Mouse (Mus musculus) kidney, postnatal 0 days (tissue): ENCODE measurements around the gene Fermt2. TPM values are rescaled to one million over a fixed set of nuclear protein-coding genes. Genes with fewer than 3 reads are reported as not detected.

Experiments
- ATAC-seq: fragments of 200-750 bp; cut with Nextera tagmentation; replicated peaks from 2 replicates; pipeline ENCODE4 v1.8.0; 2017; ENCODE audit warnings: low read depth, moderate number of reproducible peaks, moderate TSS enrichment, moderate library complexity; ENCODE audit not compliant: low FRiP score
- DNase-seq: peaks from one replicate; pipeline ENCODE4 v3.0.0-alpha.2; 2016; ENCODE audit warnings: low spot score
- H3K27ac ChIP-seq: fragments of 300-500 bp; sonication (generic); 2 replicates; pipeline ENCODE4 v1.5.1; 2014; ENCODE audit warnings: mild to moderate bottlenecking
- H3K27me3 ChIP-seq: fragments of 300-500 bp; sonication (generic); 2 replicates; pipeline ENCODE4 v1.6.1; 2014; ENCODE audit warnings: low read length, mixed read lengths; ENCODE audit not compliant: insufficient read depth
- H3K36me3 ChIP-seq: fragments of 300-500 bp; sonication (generic); 2 replicates; pipeline ENCODE4 v1.6.1; 2014; ENCODE audit warnings: low read length, mixed read lengths; ENCODE audit not compliant: insufficient read depth
- H3K4me1 ChIP-seq: fragments of 300-500 bp; sonication (generic); replicated peaks from 2 replicates; pipeline ENCODE4 v1.6.1; 2014; ENCODE audit warnings: antibody characterized with exemption, low read length, mixed read lengths; ENCODE audit not compliant: insufficient read depth
- H3K4me2 ChIP-seq: fragments of 300-500 bp; sonication (generic); 2 replicates; pipeline ENCODE4 v1.6.1; 2014; ENCODE audit warnings: mild to moderate bottlenecking, low read length, moderate library complexity, mixed read lengths
- H3K4me3 ChIP-seq: fragments of 300-500 bp; sonication (generic); replicated peaks from 2 replicates; pipeline ENCODE4 v1.5.1; 2014; ENCODE audit warnings: low read depth, low read length
- H3K9ac ChIP-seq: fragments of 300-500 bp; sonication (generic); 2 replicates; pipeline ENCODE4 v1.6.1; 2014; ENCODE audit warnings: low read depth, low read length
- H3K9me3 ChIP-seq: fragments of 300-500 bp; sonication (generic); replicated peaks from 2 replicates; pipeline ENCODE4 v1.6.1; 2016; ENCODE audit warnings: low read length, inconsistent platforms, mixed read lengths
- CTCF ChIP-seq: IDR thresholded peaks from 2 replicates; pipeline ENCODE4 v1.5.1; 2016; ENCODE audit warnings: antibody characterized with exemption, low read depth, mild to moderate bottlenecking, moderate library complexity
- WGBS: fragments of 180-500 bp; shearing (Covaris S2); extraction: QIAGEN DNeasy Blood & Tissue Kit; methylation state at CpG from one replicate; pipeline ENCODE4 v1.1.7; 2014; 5-methylcytosine and 5-hydroxymethylcytosine counted together
- polyA plus RNA-seq: library from polyadenylated mRNA; unstranded; fragments of >200 nt; fragmentation: Nextera tagmentation; extraction: Ambion mirVana; gene quantifications from 2 replicates; pipeline ENCODE4 v1.2.1, GENCODE M21; 2015

Fermt2 gene
- polyA plus RNA-seq, 1 experiment from 2014 or later = 226 TPM

GRCm38 (mm10) chr14:45456502-45456846 lies 73.4 kb downstream of the Fermt2 start:
- Histone ChIP-seq H3K9ac (no peak overlapping the region), H3K4me3 (no peak overlapping the region), H3K27ac (peak overlapping the region; percentile 58; the same call in 1 of the 2 replicates), H3K4me2 (no peak overlapping the region), H3K9me3 (no peaks in the 10 kb centered on the region), H3K4me1 (peaks cover 29% of the 10 kb centered on the region), H3K36me3 (peaks cover 27% of the 10 kb centered on the region), H3K27me3 (no peaks in the 10 kb centered on the region)
- no peak for TF ChIP-seq CTCF
- WGBS = 11% methylated on average over 1 of the region's 1 CpGs
- DNase-seq (peak; percentile 84), ATAC-seq (no peak)

- WGBS = 65% methylated on average over 12 of the region's 12 CpGs
- no peak for ATAC-seq
- no peak for DNase-seq
- Histone ChIP-seq H3K9ac (no peak overlapping the region), H3K9me3 (no peaks in the 10 kb centered on the region), H3K36me3 (peaks cover 21% of the 10 kb centered on the region), H3K27me3 (no peaks in the 10 kb centered on the region), H3K4me3 (no peak overlapping the region), H3K4me1 (peaks cover 33% of the 10 kb centered on the region), H3K27ac (peak overlapping the region; percentile 58), H3K4me2 (no peak overlapping the region)
- no peak for TF ChIP-seq CTCF
Measured at GRCm38 (mm10) chr14:45455651-45456501, 74.0 kb downstream of the Fermt2 start.

GRCm38 (mm10) chr14:45453538-45454233 lies 76.2 kb downstream of the Fermt2 start:
- Histone ChIP-seq H3K4me2 (no peak overlapping the region), H3K27ac (peak overlapping the region; percentile 88), H3K9ac (0 out of 2 replicates have a peak overlapping the region, but pooled peaks have one; percentile 5), H3K36me3 (peaks cover 10% of the 10 kb centered on the region), H3K9me3 (no peaks in the 10 kb centered on the region), H3K27me3 (no peaks in the 10 kb centered on the region), H3K4me1 (peaks cover 33% of the 10 kb centered on the region), H3K4me3 (no peak overlapping the region)
- TF ChIP-seq CTCF = no peak
- ATAC-seq = no peak
- WGBS = 40% methylated on average over 5 of the region's 5 CpGs
- no peak for DNase-seq

GRCm38 (mm10) chr14:45452861-45453512 lies 76.9 kb downstream of the Fermt2 start:
- Histone ChIP-seq H3K4me1 (peaks cover 33% of the 10 kb centered on the region), H3K27me3 (no peaks in the 10 kb centered on the region), H3K4me3 (no peak overlapping the region), H3K27ac (peak overlapping the region; percentile 88), H3K9ac (no peak overlapping the region), H3K4me2 (peak overlapping the region; percentile 17; the same call in 1 of the 2 replicates), H3K36me3 (peaks cover 4% of the 10 kb centered on the region; the same call in 1 of the 2 replicates), H3K9me3 (no peaks in the 10 kb centered on the region)
- TF ChIP-seq CTCF = no peak
- DNase-seq (peak; percentile 66), ATAC-seq (peak; percentile 87)
- 11% methylated on average over 11 of the region's 11 CpGs for WGBS

GRCm38 (mm10) chr14:45452148-45452547 lies 77.8 kb downstream of the Fermt2 start:
- H3K4me1 ChIP-seq = peaks cover 33% of the 10 kb centered on the region
- H3K27ac ChIP-seq = peak overlapping the region; percentile 88
- WGBS = 11% methylated on average over 4 of the region's 4 CpGs
- ATAC-seq (peak; percentile 31; the same call in 1 of the 2 replicates), DNase-seq (peak; percentile 70)
- peak overlapping the region; percentile 17; the same call in 1 of the 2 replicates for H3K4me2 ChIP-seq
- no peak overlapping the region for H3K4me3 ChIP-seq
- TF ChIP-seq CTCF = no peak
- no peaks in the 10 kb centered on the region for H3K9me3 ChIP-seq
- H3K27me3 ChIP-seq = no peaks in the 10 kb centered on the region
- H3K9ac ChIP-seq = no peak overlapping the region
- no peaks in the 10 kb centered on the region for H3K36me3 ChIP-seq

GRCm38 (mm10) chr14:45451090-45451489 lies 78.8 kb downstream of the Fermt2 start:
- Histone ChIP-seq H3K9ac (peak overlapping the region; percentile 2; the same call in 1 of the 2 replicates), H3K4me1 (peaks cover 42% of the 10 kb centered on the region), H3K36me3 (no peaks in the 10 kb centered on the region), H3K27ac (peak overlapping the region; percentile 27), H3K4me2 (no peak overlapping the region), H3K4me3 (no peak overlapping the region), H3K27me3 (no peaks in the 10 kb centered on the region), H3K9me3 (no peaks in the 10 kb centered on the region)
- DNase-seq (peak; percentile 16), ATAC-seq (no peak)
- TF ChIP-seq CTCF = no peak
- 32% methylated on average over 2 of the region's 2 CpGs for WGBS
